Mouse (Mus musculus) left cerebral cortex, postnatal 25 days (tissue): ENCODE measurements around the gene Rnf152. TPM values are rescaled to one million over a fixed set of nuclear protein-coding genes. Genes with fewer than 3 reads are reported as not detected.

Experiments used
- DNase-seq, 2 experiments: peaks; one replicate each; pipeline ENCODE4 v3.0.0; 2022; ENCODE audit warnings: low spot score in 2 of 2, mixed read lengths in 1 of 2
- intact Hi-C: fragments of 180-260 bp; cut with DNase I; formaldehyde crosslinking; loops from one replicate; pipeline ENCODE4 v1.15.1; 2025
- total RNA-seq, 2 experiments: library from RNA; stranded (reverse); gene quantifications; 2 replicates each; pipeline ENCODE4 v1.2.3; 2021

Rnf152 gene
- total RNA-seq, 2 experiments from 2014 or later = 8.7 to 9.4 TPM

- no peak for DNase-seq
- intact Hi-C loops = no loop called here
Observed at GRCm38 (mm10) chr1:105246075-105246574, 110.4 kb downstream of the Rnf152 start.

GRCm38 (mm10) chr1:105243359-105244142, 113.0 kb downstream of the Rnf152 start:
- intact Hi-C loops = no loop called here
- DNase-seq = no peak

- intact Hi-C loops = no loop called here
Observed at GRCm38 (mm10) chr1:105240185-105240584, 116.3 kb downstream of the Rnf152 start.

More at GRCm38 (mm10) chr1:105240185-105240584, 116.3 kb downstream of the Rnf152 start:
- DNase-seq = no peak
